Mouse (Mus musculus) lung, postnatal 36 days (tissue): ENCODE results near the gene F11r.
"Not testable (repeated sequence)": the region's sequence is repeated elsewhere in the genome, so short reads cannot be mapped to it uniquely, and the experiment has no call there.

Source experiments
- DNase-seq: peaks from one replicate; pipeline ENCODE4 v3.0.0; 2022; ENCODE audit warnings: mixed read lengths

The F11r gene

GRCm38 (mm10) chr1:171471941-171472340 is 34.6 kb downstream of the F11r start:
- not testable (repeated sequence) for DNase-seq

DNA sequence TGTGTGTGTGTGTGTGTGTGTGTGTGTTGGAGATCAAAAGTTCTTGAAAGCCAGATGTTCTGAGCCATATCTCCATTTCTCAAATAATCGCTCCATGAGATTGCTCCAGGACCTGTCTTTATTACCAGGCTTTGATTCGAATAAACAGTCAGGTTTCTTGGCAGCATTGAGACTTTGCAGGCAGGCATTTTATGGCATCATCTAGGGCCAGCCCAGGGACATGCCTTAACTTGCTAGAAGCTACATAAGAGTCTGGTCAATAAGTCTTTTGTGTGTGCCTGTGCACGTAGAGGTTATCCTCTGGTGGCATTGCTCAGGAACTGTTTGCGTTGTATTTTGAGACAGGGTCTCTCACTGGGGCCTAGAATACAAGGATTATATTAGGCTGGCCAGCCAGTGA is 36.2 kb downstream of the F11r start:
- no peak for DNase-seq

DNA sequence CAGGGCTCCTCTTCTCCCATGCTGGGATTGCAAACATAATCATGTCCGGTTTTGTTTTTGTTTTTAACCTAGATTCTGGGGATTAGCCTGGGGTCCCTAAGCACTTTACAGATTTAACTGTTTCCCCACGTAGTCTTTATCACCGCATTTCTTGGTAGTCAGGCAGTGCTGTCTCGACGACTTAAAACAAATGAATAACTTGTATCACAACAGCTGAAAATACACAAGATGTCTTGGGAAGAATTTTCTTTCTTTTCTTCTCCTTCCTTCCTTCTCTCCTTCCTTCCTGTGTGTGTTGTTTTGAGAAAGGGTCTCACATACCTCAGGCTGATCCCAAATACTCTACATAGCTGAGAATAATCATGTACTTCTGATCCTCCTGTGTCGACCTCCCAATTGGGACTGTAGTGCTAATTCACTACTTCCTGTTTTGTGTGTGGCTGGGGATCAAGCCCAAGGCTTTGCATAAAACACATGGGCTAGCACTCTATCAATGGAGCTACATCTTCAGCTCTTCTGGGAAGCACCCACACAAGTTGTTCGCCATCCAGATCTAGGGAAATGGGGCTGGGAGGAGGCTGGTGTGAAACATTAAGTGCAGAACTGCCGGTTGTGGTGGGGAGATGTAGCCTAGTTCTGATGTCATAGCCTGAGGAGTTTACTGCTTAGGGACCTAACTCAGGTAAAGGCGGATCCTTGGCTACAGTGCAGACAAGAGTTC is 36.7 kb downstream of the F11r start:
- no peak for DNase-seq

- no peak for DNase-seq
Observed at GRCm38 (mm10) chr1:171477123-171477522, 39.8 kb downstream of the F11r start.

DNA sequence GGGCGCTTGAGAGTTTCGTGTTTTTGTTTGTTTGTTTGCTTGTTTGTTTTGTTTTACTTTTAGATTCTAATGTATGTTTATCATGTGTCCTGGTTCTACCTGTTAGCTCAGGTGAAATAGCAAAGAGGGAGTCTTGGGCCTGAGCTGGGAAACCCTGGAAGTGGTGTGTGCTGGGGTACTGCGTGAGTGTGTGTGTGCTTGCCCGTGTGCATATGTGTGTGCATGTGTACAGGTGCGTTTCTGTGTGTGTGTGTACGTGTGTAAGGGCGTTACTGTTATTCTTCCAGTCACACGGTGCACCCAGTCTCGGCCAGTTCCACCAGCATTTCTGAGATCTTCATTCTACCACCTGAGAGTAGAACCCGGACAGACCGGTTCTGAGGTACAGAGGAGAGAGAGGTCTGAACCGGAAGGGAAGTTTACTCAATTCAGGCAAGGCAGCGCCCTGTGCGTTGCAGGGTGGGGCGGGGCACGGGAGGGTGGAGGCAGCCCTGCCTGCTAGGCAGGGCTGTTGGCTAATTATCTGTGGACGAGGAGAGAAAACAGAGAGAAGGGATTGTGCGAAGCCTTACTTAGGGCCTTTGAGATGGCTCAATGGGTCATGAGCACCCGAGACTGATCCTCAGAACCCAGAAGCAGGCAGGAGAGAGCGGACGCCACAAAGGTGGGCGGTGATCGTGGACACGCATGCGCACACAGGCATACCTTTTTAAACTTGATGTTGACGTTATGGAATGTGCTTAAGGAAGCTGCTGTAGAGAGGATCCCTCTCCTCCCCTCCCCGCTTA is 40.6 kb downstream of the F11r start:
- DNase-seq = peak; percentile 78

GRCm38 (mm10) chr1:171478968-171479367 is 41.6 kb downstream of the F11r start:
- DNase-seq = peak; percentile 92

GRCm38 (mm10) chr1:171494241-171494640 is 56.9 kb downstream of the F11r start:
- DNase-seq = no peak

DNA sequence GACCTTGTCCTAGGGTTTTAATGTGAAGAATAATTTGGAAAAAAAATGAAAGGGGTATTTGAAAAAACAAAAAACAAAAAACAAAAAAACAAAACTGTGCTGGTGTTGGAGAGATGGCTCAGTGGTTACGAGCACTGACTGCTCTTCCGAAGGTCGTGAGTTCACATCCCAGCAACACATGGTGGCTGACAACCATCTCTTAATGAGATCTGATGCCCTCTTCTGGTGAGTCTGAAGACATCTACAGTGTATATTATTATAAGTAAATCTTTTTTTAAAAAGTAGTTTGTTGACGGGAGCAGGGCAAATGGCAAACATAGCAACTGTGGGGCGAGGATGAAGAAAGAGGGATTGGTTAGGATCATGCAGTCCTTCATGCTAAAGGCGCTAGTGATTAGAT is 58.0 kb downstream of the F11r start:
- no peak for DNase-seq

GRCm38 (mm10) chr1:171499856-171500255 is 62.5 kb downstream of the F11r start:
- no peak for DNase-seq

DNA sequence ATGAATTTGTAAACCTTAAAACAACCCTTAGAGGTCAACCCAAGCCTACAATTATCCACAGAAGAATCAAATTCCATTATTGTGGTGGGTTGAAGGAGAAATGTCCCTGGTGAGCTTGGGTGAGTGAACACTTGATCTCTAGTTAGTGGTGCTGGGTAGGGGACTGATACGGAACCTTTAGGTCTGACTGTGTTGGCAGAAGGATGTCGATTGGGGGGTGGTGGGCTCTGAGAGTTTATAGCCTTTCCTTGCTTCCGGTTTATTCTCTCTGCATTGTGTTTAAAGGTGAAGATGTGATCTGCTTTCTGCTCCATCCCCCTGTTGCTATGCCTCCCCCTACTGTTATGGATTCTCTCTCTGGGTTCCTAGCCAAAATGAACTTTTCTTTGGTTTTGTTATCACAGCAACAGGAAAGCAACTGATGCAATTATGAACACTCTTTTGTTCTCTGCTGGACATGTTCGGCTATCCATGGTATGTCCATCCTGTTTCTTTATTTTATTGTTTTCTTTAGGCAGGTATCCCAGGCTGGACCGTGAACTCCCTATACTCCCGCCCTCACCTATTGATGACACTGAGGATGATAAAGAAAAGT is 63.8 kb downstream of the F11r start:
- DNase-seq = no peak

DNA sequence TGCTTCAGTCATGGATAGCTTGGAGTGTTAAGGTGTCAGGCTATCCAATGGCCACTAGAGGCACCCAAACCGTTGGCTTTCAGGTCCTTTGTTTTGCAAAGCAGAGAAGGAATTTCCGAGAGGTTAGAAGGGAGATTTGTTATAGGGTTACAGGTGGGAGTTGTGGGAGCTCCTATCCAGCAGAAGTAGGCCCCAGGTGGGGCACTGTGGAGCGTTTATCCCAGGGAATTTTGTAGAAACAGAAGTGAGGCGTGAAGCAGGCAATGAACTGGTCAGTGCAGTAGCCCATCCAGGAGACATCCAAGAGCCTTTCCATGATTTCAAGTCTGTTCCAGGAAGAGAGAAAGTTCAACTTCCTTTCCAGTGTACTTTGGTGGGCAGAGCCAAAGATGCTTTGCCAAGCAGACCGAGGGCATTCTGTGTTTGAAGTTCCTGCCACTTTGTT is 64.3 kb downstream of the F11r start:
- DNase-seq = peak; percentile 63

DNA sequence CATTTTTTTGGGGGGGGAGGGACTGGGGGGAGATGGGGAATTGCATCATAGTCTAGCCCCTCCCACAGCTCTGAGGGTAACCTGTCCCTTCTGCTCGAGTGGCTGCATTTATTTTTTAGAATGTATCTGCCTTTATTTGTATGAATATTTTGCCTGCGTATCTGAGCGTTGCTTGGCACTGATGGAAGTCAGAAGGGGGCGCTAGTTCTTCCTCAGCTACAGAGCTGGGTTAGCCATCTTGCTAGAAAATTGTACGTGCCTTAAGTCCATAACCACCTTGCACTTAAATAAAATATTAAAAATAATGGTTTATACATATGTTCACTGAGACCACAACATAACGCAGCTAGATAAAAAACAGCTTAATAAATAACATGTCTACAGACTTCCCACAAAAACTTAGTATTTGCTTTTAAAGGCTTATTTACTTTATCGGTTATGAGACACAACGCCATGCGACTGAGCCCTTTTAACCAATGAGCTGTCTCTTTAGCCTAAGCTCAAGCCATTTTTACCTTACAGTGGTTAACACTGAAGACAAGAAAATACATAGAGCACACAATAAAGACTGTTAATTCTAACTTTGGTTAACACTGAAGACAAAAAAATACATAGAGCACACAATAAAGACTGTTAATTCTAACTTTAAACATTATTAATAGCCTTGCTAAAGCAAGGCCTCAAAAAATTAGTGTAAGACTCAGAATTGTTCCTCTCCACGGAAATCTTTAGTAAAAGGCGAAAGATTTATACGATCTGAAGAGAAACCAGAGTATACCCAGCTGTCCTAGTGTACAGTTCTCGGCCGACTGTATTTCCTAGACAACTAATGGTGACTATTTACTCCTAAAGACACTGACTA is 65.3 kb downstream of the F11r start:
- peak; percentile 78 for DNase-seq

DNA sequence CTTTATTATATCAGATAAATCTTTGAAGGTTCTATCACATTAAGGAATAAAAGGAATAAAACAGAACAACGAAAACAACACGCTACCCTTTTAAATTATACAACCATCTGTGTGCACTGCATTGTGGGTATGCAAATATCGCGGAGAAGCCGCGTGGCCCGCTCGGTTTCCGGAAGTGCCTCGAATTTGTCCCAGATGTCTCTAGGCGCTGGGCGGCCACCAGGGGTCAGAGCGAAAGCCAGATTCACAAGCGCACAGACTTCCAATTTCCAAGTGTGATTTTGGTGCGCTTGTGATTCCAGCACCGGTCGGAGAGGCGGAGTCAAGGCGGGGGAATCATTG is 65.9 kb downstream of the F11r start, which contains the start of gene Alyref2:
Gene Alyref2, plus strand, starts transcription at position 229 of the 342 bp plus-strand sequence.
- DNase-seq = peak; percentile 97

DNA sequence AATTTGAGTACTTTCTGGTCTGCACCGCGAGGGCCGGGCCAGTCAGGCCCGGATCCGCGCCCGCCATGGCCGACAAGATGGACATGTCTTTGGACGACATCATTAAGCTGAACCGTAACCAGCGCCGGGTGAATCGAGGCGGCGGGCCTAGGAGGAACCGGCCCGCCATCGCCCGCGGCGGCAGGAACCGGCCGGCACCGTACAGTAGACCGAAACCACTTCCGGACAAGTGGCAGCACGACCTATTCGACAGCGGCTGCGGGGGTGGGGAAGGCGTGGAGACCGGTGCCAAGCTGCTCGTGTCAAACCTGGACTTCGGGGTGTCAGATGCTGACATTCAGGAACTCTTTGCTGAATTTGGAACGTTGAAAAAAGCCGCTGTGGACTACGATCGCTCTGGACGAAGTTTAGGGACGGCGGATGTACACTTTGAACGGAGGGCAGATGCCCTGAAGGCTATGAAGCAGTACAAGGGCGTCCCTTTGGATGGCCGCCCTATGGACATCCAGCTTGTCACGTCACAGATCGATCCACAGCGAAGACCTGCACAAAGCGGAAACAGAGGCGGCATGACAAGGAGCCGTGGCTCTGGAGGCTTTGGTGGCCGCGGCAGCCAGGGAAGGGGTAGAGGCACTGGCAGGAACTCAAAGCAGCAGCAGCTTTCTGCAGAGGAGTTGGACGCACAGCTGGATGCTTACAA is 66.4 kb downstream of the F11r start:
- peak; percentile 83 for DNase-seq

DNA sequence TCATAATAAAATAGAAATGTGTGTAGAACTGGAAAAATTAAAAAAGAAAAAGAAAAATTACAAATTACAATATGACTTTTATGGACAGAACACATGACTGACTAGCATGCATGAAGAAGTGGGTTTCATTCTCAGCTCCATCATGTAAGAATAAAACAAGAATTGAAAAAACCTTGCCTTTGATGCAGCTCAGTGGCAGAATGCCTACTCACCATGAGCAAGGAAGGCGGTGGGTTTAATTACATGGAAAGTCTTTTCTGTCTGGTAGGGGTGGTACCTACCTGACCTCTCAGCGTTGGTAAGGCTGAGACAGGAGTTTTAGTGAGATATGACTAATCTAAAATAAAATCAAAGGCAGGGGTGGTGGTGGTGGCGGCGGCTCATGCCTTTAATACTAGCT is 67.3 kb downstream of the F11r start:
- DNase-seq = no peak

- DNase-seq = no peak
Observed at GRCm38 (mm10) chr1:171513234-171513633, 75.9 kb downstream of the F11r start.

DNA sequence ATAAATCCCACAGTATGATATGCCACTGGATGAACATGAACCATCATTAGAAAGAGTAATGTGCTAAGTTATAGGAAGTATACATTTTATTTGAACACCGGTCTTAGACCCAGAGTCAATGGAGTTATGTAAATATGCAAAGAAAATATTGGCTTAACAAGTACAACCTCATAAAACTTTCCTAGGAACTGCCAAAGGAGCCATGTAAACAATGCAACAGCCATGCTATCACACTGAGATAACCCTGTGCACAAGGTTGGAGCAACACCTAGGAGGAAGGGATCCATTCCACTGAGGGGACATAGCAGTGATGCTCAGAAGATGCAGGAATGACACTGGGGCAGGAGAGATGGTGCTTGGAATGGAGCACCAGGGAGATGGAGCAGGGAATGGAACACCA is 76.4 kb downstream of the F11r start:
- no peak for DNase-seq
